Mouse (Mus musculus) hindbrain, embryonic 13.5 days (tissue): ENCODE data around the gene Sbk1. TPM values are rescaled to one million over a fixed set of nuclear protein-coding genes. Genes with fewer than 3 reads are reported as not detected.

ENCODE experiments used
- ATAC-seq: fragments of 200-750 bp; cut with Nextera tagmentation; 2 replicates; pipeline ENCODE4 v1.8.0; 2017; ENCODE audit warnings: moderate TSS enrichment; ENCODE audit not compliant: low FRiP score
- H3K27ac ChIP-seq: fragments of 300-500 bp; sonication (generic); 2 replicates; pipeline ENCODE4 v1.5.1; 2015; ENCODE audit warnings: inconsistent platforms, mild to moderate bottlenecking, moderate library complexity
- H3K27me3 ChIP-seq: fragments of 300-500 bp; sonication (generic); 2 replicates; pipeline ENCODE4 v1.6.1; 2015; ENCODE audit warnings: mild to moderate bottlenecking, inconsistent platforms
- H3K36me3 ChIP-seq: fragments of 300-500 bp; sonication (generic); 2 replicates; pipeline ENCODE4 v1.6.1; 2015; ENCODE audit warnings: mild to moderate bottlenecking, inconsistent platforms
- H3K4me1 ChIP-seq: fragments of 300-500 bp; sonication (generic); replicated peaks from 2 replicates; pipeline ENCODE4 v1.6.1; 2015; ENCODE audit warnings: inconsistent platforms
- H3K4me2 ChIP-seq: fragments of 300-500 bp; sonication (generic); 2 replicates; pipeline ENCODE4 v1.6.1; 2015; ENCODE audit warnings: inconsistent platforms, mild to moderate bottlenecking, moderate library complexity
- H3K4me3 ChIP-seq: fragments of 300-500 bp; sonication (generic); 2 replicates; pipeline ENCODE4 v1.5.1; 2015; ENCODE audit warnings: mild to moderate bottlenecking, inconsistent platforms
- H3K9ac ChIP-seq: fragments of 300-500 bp; sonication (generic); 2 replicates; pipeline ENCODE4 v1.6.1; 2015; ENCODE audit warnings: mild to moderate bottlenecking, inconsistent platforms
- H3K9me3 ChIP-seq: fragments of 300-500 bp; sonication (generic); 2 replicates; pipeline ENCODE4 v1.6.1; 2016; ENCODE audit warnings: inconsistent platforms
- WGBS: fragments of 180-500 bp; shearing (Covaris S2); methylation state at CpG from one replicate; pipeline ENCODE4 v1.1.7; 2015; 5-methylcytosine and 5-hydroxymethylcytosine counted together
- polyA plus RNA-seq: library from polyadenylated mRNA; unstranded; fragments of >200 nt; fragmentation: Nextera tagmentation; extraction: Ambion mirVana; gene quantifications from 2 replicates; pipeline ENCODE4 v1.2.1, GENCODE M21; 2015

The Sbk1 gene
- polyA plus RNA-seq, 1 experiment from 2014 or later, result 253 TPM

DNA sequence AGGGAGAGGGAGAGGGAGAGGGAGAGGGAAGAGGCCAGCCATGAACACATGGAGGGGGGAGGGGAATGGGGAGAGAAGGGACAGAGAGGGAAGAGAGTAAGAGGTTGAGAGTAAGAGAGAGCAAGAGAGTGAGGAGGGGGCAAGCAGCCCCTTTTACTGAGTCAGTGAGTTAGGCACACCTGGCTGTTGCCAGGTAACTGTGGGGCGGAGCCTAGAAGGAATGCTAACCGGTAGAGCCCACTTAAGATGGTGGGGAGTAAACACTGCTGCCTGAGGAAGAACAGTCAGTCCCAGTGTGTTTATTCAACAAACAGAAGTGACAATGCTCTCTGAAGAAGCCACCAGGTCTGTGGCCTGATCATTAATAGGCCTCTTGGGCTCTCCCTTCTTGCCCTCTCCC is 58.3 kb downstream of the Sbk1 start:
- H3K4me2 ChIP-seq, result no peak overlapping the region
- no peak overlapping the region for H3K27ac ChIP-seq
- no peaks in the 10 kb centered on the region for H3K4me1 ChIP-seq
- H3K9ac ChIP-seq, result no peak overlapping the region
- WGBS, result 53% methylated on average over 2 of the region's 2 CpGs
- H3K27me3 ChIP-seq, result 0 out of 2 replicates have a peak, but pooled peaks cover 4% of the 10 kb centered on the region
- no peaks in the 10 kb centered on the region for H3K9me3 ChIP-seq
- no peak for ATAC-seq
- H3K4me3 ChIP-seq, result no peak overlapping the region
- H3K36me3 ChIP-seq, result no peaks in the 10 kb centered on the region

- Histone ChIP-seq H3K27me3 (no peaks in the 10 kb centered on the region), H3K4me1 (no peaks in the 10 kb centered on the region), H3K9me3 (no peaks in the 10 kb centered on the region), H3K9ac (no peak overlapping the region), H3K36me3 (no peaks in the 10 kb centered on the region), H3K4me2 (no peak overlapping the region), H3K4me3 (no peak overlapping the region), H3K27ac (no peak overlapping the region)
- no peak for ATAC-seq
- 81% methylated on average over 3 of the region's 3 CpGs for WGBS
Observed at GRCm38 (mm10) chr7:126332691-126333090, 60.3 kb downstream of the Sbk1 start.

DNA sequence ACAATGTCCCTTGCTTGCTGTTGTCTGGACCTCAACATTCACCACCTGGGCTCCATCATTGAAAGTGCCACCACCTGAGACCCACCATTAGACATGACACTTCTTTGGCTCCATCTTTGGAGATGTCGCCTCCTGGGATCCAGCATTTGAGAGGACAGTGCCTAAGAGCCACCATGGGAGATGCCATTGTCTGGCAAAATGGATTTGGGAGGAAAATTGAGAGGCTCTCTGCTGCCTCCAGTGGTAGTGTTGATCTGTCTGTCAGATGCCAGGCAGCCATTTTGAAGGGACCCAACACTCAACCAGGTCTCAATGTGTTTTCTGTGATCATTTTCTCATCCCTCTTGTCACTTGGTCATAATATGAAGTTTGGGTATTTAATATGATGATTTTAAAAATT is 63.1 kb downstream of the Sbk1 start:
- Histone ChIP-seq H3K9me3 (no peaks in the 10 kb centered on the region), H3K9ac (no peak overlapping the region), H3K4me2 (no peak overlapping the region), H3K4me1 (no peaks in the 10 kb centered on the region), H3K27ac (no peak overlapping the region), H3K4me3 (no peak overlapping the region), H3K36me3 (no peaks in the 10 kb centered on the region), H3K27me3 (0 out of 2 replicates have a peak, but pooled peaks cover under 1% of the 10 kb centered on the region)
- no peak for ATAC-seq
- 97% methylated on average over 1 of the region's 1 CpGs for whole genome bisulfite sequencing

DNA sequence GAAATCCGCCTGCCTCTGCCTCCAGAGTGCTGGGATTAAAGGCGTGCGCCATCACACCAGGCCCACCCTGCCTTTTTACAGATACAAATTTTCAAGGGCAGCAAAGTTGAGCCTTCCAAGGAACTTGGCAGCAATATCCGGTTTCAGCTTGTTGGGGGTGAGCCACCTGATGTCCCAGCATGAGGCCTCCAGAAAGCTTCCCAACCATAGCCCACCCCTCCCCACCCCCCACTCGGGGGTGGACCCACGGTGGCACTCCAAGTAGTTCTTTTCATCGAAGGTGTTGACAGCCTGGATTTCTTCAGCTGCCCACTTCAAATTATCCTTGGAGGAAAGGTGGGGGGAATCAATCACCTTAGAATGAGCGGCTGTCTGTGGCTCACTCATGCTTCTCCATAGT is 66.5 kb downstream of the Sbk1 start:
- Histone ChIP-seq H3K4me3 (no peak overlapping the region), H3K4me1 (no peaks in the 10 kb centered on the region), H3K9ac (no peak overlapping the region), H3K36me3 (no peaks in the 10 kb centered on the region), H3K9me3 (no peaks in the 10 kb centered on the region), H3K27ac (no peak overlapping the region), H3K4me2 (no peak overlapping the region), H3K27me3 (0 out of 2 replicates have a peak, but pooled peaks cover 3% of the 10 kb centered on the region)
- 88% methylated on average over 8 of the region's 8 CpGs for WGBS
- ATAC-seq, result no peak

DNA sequence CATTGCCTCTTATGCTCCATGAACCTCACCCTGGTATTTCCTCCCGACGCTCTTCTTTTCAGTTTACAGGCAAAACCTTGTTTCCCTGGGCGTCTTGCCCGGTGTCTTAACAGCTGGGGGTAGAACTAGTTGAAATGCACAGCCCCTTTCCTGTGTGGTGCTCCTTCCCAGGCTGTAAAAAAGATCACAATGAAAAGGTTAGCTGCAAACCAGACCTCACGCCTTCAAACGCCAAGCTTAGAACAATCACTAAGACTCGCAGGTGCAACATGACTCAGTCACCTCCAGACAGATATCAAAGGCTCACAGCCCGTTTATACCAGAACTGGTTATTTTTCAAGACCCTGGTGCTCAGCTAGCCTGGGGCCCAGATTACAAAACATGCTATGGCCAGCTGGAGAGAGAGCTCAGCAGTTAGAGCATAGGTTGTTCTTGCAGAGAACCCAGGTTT is 67.1 kb downstream of the Sbk1 start:
- no peaks in the 10 kb centered on the region for H3K9me3 ChIP-seq
- 74% methylated on average over 8 of the region's 8 CpGs for WGBS
- H3K4me1 ChIP-seq, result no peaks in the 10 kb centered on the region
- ATAC-seq, result no peak
- 0 out of 2 replicates have a peak, but pooled peaks cover 3% of the 10 kb centered on the region for H3K27me3 ChIP-seq
- H3K4me2 ChIP-seq, result no peak overlapping the region
- no peak overlapping the region for H3K4me3 ChIP-seq
- H3K9ac ChIP-seq, result no peak overlapping the region
- H3K27ac ChIP-seq, result no peak overlapping the region
- no peaks in the 10 kb centered on the region for H3K36me3 ChIP-seq

DNA sequence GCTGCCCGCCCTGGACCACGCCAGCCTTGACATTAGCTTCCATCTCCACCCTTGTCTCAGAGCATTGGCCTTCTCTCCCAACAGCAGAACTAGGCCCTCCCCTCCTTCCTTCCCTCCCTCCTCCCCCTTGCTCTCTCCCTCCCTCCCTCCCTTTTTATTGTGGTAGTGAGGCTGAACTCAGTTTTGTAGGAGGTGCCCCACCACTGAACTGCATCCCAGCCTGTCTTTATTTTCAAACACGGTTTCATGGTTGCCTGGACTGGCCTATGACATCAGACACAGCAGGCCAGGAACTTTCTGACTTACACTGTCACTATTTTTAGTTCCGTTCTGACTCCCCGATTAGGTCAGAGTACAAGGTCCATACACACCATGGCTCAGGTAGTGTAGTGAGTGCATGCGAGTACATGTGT is 67.8 kb downstream of the Sbk1 start:
- Histone ChIP-seq H3K27me3 (0 out of 2 replicates have a peak, but pooled peaks cover 3% of the 10 kb centered on the region), H3K36me3 (no peaks in the 10 kb centered on the region), H3K4me2 (no peak overlapping the region), H3K4me3 (no peak overlapping the region), H3K4me1 (no peaks in the 10 kb centered on the region), H3K27ac (no peak overlapping the region), H3K9ac (no peak overlapping the region), H3K9me3 (no peaks in the 10 kb centered on the region)
- WGBS, result 84% methylated on average over 6 of the region's 6 CpGs
- no peak for ATAC-seq

DNA sequence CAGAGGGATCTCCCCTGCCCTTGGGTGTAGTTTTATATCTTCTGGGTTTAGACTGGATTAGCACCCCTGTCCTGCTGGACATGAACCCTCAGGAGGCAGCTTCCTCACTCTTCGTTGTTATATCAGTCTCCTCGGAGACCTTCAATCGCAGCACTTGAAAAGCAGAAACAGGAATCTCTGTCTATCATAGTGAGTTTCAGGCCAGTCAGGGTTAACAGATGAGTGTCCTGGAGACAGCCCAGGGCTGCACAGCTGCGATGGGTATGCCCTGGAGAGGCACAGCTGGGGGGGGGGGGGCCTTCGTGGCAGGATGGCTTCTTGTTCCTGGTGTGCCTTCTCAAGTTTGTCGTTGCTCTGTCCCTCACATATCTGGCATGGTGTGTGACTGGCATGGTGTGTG is 68.5 kb downstream of the Sbk1 start:
- H3K27ac ChIP-seq, result no peak overlapping the region
- H3K4me1 ChIP-seq, result no peaks in the 10 kb centered on the region
- H3K36me3 ChIP-seq, result no peaks in the 10 kb centered on the region
- H3K9ac ChIP-seq, result no peak overlapping the region
- no peak overlapping the region for H3K4me2 ChIP-seq
- ATAC-seq, result no peak
- WGBS, result 63% methylated on average over 6 of the region's 6 CpGs
- no peak overlapping the region for H3K4me3 ChIP-seq
- H3K9me3 ChIP-seq, result no peaks in the 10 kb centered on the region
- H3K27me3 ChIP-seq, result 0 out of 2 replicates have a peak, but pooled peaks cover 3% of the 10 kb centered on the region

Other genes starting within 250 kb of the Sbk1 start
- 7.1 and 8.8 TPM in 2 replicates for gene Gsg1l, start 190.2 kb upstream of the Sbk1 start, polyA plus RNA-seq
- 45.8 and 46.8 TPM in 2 replicates for gene Xpo6, start 72.1 kb upstream of the Sbk1 start, polyA plus RNA-seq
- gene Lat, start 97.0 kb downstream of the Sbk1 start, polyA plus RNA-seq, result 1.3 and 1.9 TPM in 2 replicates
- gene Spns1, start 104.8 kb downstream of the Sbk1 start, polyA plus RNA-seq, result 77.5 and 79.9 TPM in 2 replicates
- 3.1 and 3.2 TPM in 2 replicates for gene Nfatc2ip, start 124.1 kb downstream of the Sbk1 start, polyA plus RNA-seq
- 0.06 TPM in 1 of 2 replicates, not detected in the other for gene Cd19, start 142.3 kb downstream of the Sbk1 start, polyA plus RNA-seq
- 24.3 and 26.8 TPM in 2 replicates for gene Rabep2, start 156.1 kb downstream of the Sbk1 start, polyA plus RNA-seq
- gene Atp2a1, start 190.5 kb downstream of the Sbk1 start, polyA plus RNA-seq, result 1.5 and 4.1 TPM in 2 replicates
- 63.7 and 64.5 TPM in 2 replicates for gene Sh2b1, start 202.8 kb downstream of the Sbk1 start, polyA plus RNA-seq
- gene Tufm, start 214.7 kb downstream of the Sbk1 start, polyA plus RNA-seq, result 118 and 120 TPM in 2 replicates
- gene Atxn2l, start 230.8 kb downstream of the Sbk1 start, polyA plus RNA-seq, result 61.6 and 65.4 TPM in 2 replicates